Mouse (Mus musculus): ENCODE results near the gene Ralgapb.

GRCm38 (mm10) chr2:158510665-158511064 lies 101.0 kb downstream of the Ralgapb start:
- TF ChIP-seq ZC3H11A (IDR thresholded peaks at IDR 0.05; ENCODE audit: borderline replicate concordance, low read depth, low read length), result no peak
- TF ChIP-seq CHD2 (IDR thresholded peaks at IDR 0.05; ENCODE audit: low read depth, low read length), result no peak
